Mouse (Mus musculus) natural killer cell, adult 2 months (primary cell): Measurements from ENCODE around the gene Avl9.

ENCODE experiments used
- DNase-seq, 2 experiments: peaks; one replicate each; pipeline ENCODE4 v3.0.0; 2022; ENCODE audit warnings: low spot score in 2 of 2

Gene Avl9

GRCm38 (mm10) chr6:56714574-56715269 lies at the start of gene Avl9:
Gene Avl9, plus strand, starts transcription at chr6:56714899.
- DNase-seq, result peak; percentile 100

- no peak for DNase-seq
Observed at GRCm38 (mm10) chr6:56688238-56688637, 26.5 kb upstream of the Avl9 start.

- DNase-seq, result peak; percentile 45 to 61
Observed at GRCm38 (mm10) chr6:56691205-56691604, 23.5 kb upstream of the Avl9 start.

- DNase-seq, result no peak
Observed at GRCm38 (mm10) chr6:56692445-56692844, 22.3 kb upstream of the Avl9 start.

- DNase-seq, result peak; percentile 83 to 86
Observed at GRCm38 (mm10) chr6:56703931-56704900, 10.5 kb upstream of the Avl9 start, which contains the start of gene Lsm5. Gene Lsm5, minus strand, starts transcription at chr6:56704710.

- DNase-seq, result no peak
Observed at GRCm38 (mm10) chr6:56714186-56714573, 519 bp upstream of the Avl9 start.

GRCm38 (mm10) chr6:56715270-56715666 lies 569 bp downstream of the Avl9 start:
- peak in 1 of 2 experiments; percentile 72 for DNase-seq

GRCm38 (mm10) chr6:56719071-56719470 lies 4.4 kb downstream of the Avl9 start:
- DNase-seq, result no peak

GRCm38 (mm10) chr6:56720877-56721276 lies 6.2 kb downstream of the Avl9 start:
- no peak for DNase-seq

GRCm38 (mm10) chr6:56732545-56732944 lies 17.8 kb downstream of the Avl9 start:
- no peak for DNase-seq

- DNase-seq, result no peak
Observed at GRCm38 (mm10) chr6:56745950-56746543, 31.3 kb downstream of the Avl9 start.

- DNase-seq, result no peak
Observed at GRCm38 (mm10) chr6:56753719-56754118, 39.0 kb downstream of the Avl9 start.

GRCm38 (mm10) chr6:56756117-56756516 lies 41.4 kb downstream of the Avl9 start:
- DNase-seq, result no peak

GRCm38 (mm10) chr6:56759324-56759723 lies 44.6 kb downstream of the Avl9 start:
- no peak for DNase-seq

- DNase-seq, result no peak
Observed at GRCm38 (mm10) chr6:56765265-56765664, 50.6 kb downstream of the Avl9 start.

GRCm38 (mm10) chr6:56765696-56766095 lies 51.0 kb downstream of the Avl9 start:
- no peak for DNase-seq

GRCm38 (mm10) chr6:56775816-56776215 lies 61.1 kb downstream of the Avl9 start:
- no peak for DNase-seq

GRCm38 (mm10) chr6:56779636-56780035 lies 64.9 kb downstream of the Avl9 start:
- no peak for DNase-seq

- DNase-seq, result no peak
Observed at GRCm38 (mm10) chr6:56783561-56784272, 69.0 kb downstream of the Avl9 start.

- no peak for DNase-seq
Observed at GRCm38 (mm10) chr6:56785068-56785467, 70.4 kb downstream of the Avl9 start.

GRCm38 (mm10) chr6:56787668-56788067 lies 73.0 kb downstream of the Avl9 start:
- no peak for DNase-seq

- no peak for DNase-seq
Observed at GRCm38 (mm10) chr6:56789336-56789735, 74.6 kb downstream of the Avl9 start.
